Mouse (Mus musculus) B cell, adult 67 days (primary cell): ENCODE data around the gene Gm19935. TPM values are rescaled to one million over a fixed set of nuclear protein-coding genes. Genes with fewer than 3 reads are reported as not detected.

ENCODE experiments used
- total RNA-seq, 2 experiments: library from RNA; stranded (reverse); gene quantifications; 4 replicates each; pipeline ENCODE4 v1.2.4; 2023

Gene Gm19935
- not detected for total RNA-seq

DNA sequence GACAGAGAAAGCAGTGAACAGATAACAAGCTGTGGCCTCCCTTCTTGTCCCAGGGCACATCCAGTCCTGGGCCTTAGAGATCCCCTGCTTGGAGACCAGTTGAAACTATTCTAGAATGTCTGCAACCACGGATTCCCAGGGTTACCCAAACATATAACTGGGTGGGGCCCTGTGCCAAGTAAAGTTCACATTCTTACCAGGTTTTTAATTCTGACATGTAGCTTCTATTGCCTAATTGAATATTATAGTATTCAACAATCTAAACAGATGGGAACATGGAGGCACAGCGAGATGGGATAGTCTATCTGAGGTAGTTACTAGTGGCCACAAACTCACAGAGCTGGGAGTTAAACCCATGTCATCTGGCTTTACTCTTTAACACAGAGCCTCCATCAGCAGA is at the start of gene Gm19935:
Gm19935 (minus strand) TSS at position 101 of the 400 bp plus-strand sequence.

GRCm38 (mm10) chr8:90828181-90828986 is 11.2 kb upstream of the Gm19935 start, which contains the start of gene Chd9:
Chd9 (plus strand) TSS chr8:90828352.

Other genes starting within 250 kb of the Gm19935 start
- 100 to 1,000 TPM; 128 to 132 TPM for gene Chd9, start 11.0 kb upstream of the Gm19935 start, total RNA-seq